Mouse (Mus musculus): ENCODE results near the gene Skap1. TPM values are rescaled to one million over a fixed set of nuclear protein-coding genes. Genes with fewer than 3 reads are reported as not detected.

The Skap1 gene
- total RNA-seq, 2 experiments from 2014 or later, result 1.8 to 2.0 TPM

- H3K27ac ChIP-seq, result no peak overlapping the region
- intact Hi-C loops (cut with DNase I), result no loop called here
- no peak for DNase-seq (ENCODE audit: extremely low spot score in 1 of 2, low spot score in 2 of 2)
- no peak overlapping the region for H3K4me3 ChIP-seq
- TF ChIP-seq CTCF (IDR thresholded peaks at IDR 0.05), result no peak
These were observed 112.4 kb downstream of the Skap1 start for GRCm38 (mm10) chr11:96576491-96577427.

- no peak for DNase-seq (ENCODE audit: extremely low spot score in 1 of 2, low spot score in 2 of 2)
- Histone ChIP-seq H3K4me3 (no peak overlapping the region), H3K27ac (no peak overlapping the region)
- TF ChIP-seq CTCF (IDR thresholded peaks at IDR 0.05), result no peak
- intact Hi-C loops (cut with DNase I), result no loop called here
These were observed 114.3 kb downstream of the Skap1 start for GRCm38 (mm10) chr11:96578551-96579283.

GRCm38 (mm10) chr11:96581604-96582384, 117.4 kb downstream of the Skap1 start:
- no peak overlapping the region for H3K4me3 ChIP-seq
- no peak overlapping the region for H3K27ac ChIP-seq
- no peak for DNase-seq (ENCODE audit: extremely low spot score in 1 of 2, low spot score in 2 of 2)
- intact Hi-C loops (cut with DNase I), result no loop called here
- TF ChIP-seq CTCF (IDR thresholded peaks at IDR 0.05), result peak; percentile 46

GRCm38 (mm10) chr11:96582595-96582994, 118.2 kb downstream of the Skap1 start:
- intact Hi-C loops (cut with DNase I), result no loop called here
- no peak overlapping the region for H3K27ac ChIP-seq
- no peak overlapping the region for H3K4me3 ChIP-seq
- DNase-seq (ENCODE audit: extremely low spot score in 1 of 2, low spot score in 2 of 2), result no peak
- TF ChIP-seq CTCF (IDR thresholded peaks at IDR 0.05), result no peak

GRCm38 (mm10) chr11:96589828-96590227, 125.4 kb downstream of the Skap1 start:
- DNase-seq (ENCODE audit: extremely low spot score in 1 of 2, low spot score in 2 of 2), result no peak
- no peak for TF ChIP-seq CTCF (IDR thresholded peaks at IDR 0.05)
- Histone ChIP-seq H3K27ac (no peak overlapping the region), H3K4me3 (no peak overlapping the region)
- intact Hi-C loops (cut with DNase I), result no loop called here

- Histone ChIP-seq H3K27ac (no peak overlapping the region), H3K4me3 (0 out of 2 replicates have a peak overlapping the region, but pooled peaks have one; percentile 8)
- TF ChIP-seq CTCF (IDR thresholded peaks at IDR 0.05), result no peak
- DNase-seq (ENCODE audit: extremely low spot score in 1 of 2, low spot score in 2 of 2), result no peak
- intact Hi-C loops (cut with DNase I), result no loop called here
These were observed 131.5 kb downstream of the Skap1 start for GRCm38 (mm10) chr11:96595890-96596289.

GRCm38 (mm10) chr11:96596301-96596700, 131.9 kb downstream of the Skap1 start:
- H3K27ac ChIP-seq, result no peak overlapping the region
- DNase-seq (ENCODE audit: extremely low spot score in 1 of 2, low spot score in 2 of 2), result no peak
- H3K4me3 ChIP-seq, result no peak overlapping the region
- intact Hi-C loops (cut with DNase I), result no loop called here
- no peak for TF ChIP-seq CTCF (IDR thresholded peaks at IDR 0.05)

- Histone ChIP-seq H3K4me3 (no peak overlapping the region), H3K27ac (no peak overlapping the region)
- intact Hi-C loops (cut with DNase I), result no loop called here
- no peak for TF ChIP-seq CTCF (IDR thresholded peaks at IDR 0.05)
- no peak for DNase-seq (ENCODE audit: extremely low spot score in 1 of 2, low spot score in 2 of 2)
These were observed 138.4 kb downstream of the Skap1 start for GRCm38 (mm10) chr11:96602806-96603205.

- no peak for TF ChIP-seq CTCF (IDR thresholded peaks at IDR 0.05)
- H3K27ac ChIP-seq, result no peak overlapping the region
- no peak for DNase-seq (ENCODE audit: extremely low spot score in 1 of 2, low spot score in 2 of 2)
- H3K4me3 ChIP-seq, result no peak overlapping the region
- intact Hi-C loops (cut with DNase I), result no loop called here
These were observed 139.9 kb downstream of the Skap1 start for GRCm38 (mm10) chr11:96604306-96604705.

GRCm38 (mm10) chr11:96604751-96605450, 140.5 kb downstream of the Skap1 start:
- Histone ChIP-seq H3K27ac (no peak overlapping the region), H3K4me3 (no peak overlapping the region)
- no peak for TF ChIP-seq CTCF (IDR thresholded peaks at IDR 0.05)
- DNase-seq (ENCODE audit: extremely low spot score in 1 of 2, low spot score in 2 of 2), result no peak
- intact Hi-C loops (cut with DNase I), result no loop called here

GRCm38 (mm10) chr11:96605516-96605915, 141.1 kb downstream of the Skap1 start:
- no peak overlapping the region for H3K4me3 ChIP-seq
- TF ChIP-seq CTCF (IDR thresholded peaks at IDR 0.05), result no peak
- no peak for DNase-seq (ENCODE audit: extremely low spot score in 1 of 2, low spot score in 2 of 2)
- intact Hi-C loops (cut with DNase I), result no loop called here
- no peak overlapping the region for H3K27ac ChIP-seq

Measured in left cerebral cortex, adult 2 months (tissue).